Mouse (Mus musculus): ENCODE data around the gene 3110040M04Rik. TPM values are rescaled to one million over a fixed set of nuclear protein-coding genes. Genes with fewer than 3 reads are reported as not detected.
"Not testable (repeated sequence)": the region's sequence is repeated elsewhere in the genome, so short reads cannot be mapped to it uniquely, and the experiment has no call there.

The 3110040M04Rik gene
- polyA plus RNA-seq, 1 experiment from 2014 or later = 0.24 TPM

GRCm38 (mm10) chr1:151198120-151198519 is 5.8 kb upstream of the 3110040M04Rik start, which contains the start of gene Gm47995:
Gene Gm47995, plus strand, starts transcription at chr1:151198448.
- 71% methylated on average over 2 of the region's 4 CpGs for WGBS
- H3K9ac ChIP-seq; H3K27me3 ChIP-seq (replicated peaks); H3K4me1 ChIP-seq (replicated peaks); H3K4me3 ChIP-seq (replicated peaks); H3K4me2 ChIP-seq (replicated peaks); H3K9me3 ChIP-seq; ATAC-seq; H3K36me3 ChIP-seq; H3K27ac ChIP-seq: not testable (repeated sequence)

GRCm38 (mm10) chr1:151200620-151201019 is 3.3 kb upstream of the 3110040M04Rik start:
- not testable (repeated sequence) for H3K9me3 ChIP-seq; H3K36me3 ChIP-seq; H3K27me3 ChIP-seq (replicated peaks); H3K4me3 ChIP-seq (replicated peaks); H3K4me2 ChIP-seq (replicated peaks); H3K27ac ChIP-seq; ATAC-seq; H3K4me1 ChIP-seq (replicated peaks); H3K9ac ChIP-seq

- not testable (repeated sequence) for H3K4me1 ChIP-seq (replicated peaks); H3K4me2 ChIP-seq (replicated peaks); H3K27ac ChIP-seq; H3K9ac ChIP-seq; ATAC-seq; H3K4me3 ChIP-seq (replicated peaks); H3K9me3 ChIP-seq; H3K36me3 ChIP-seq; H3K27me3 ChIP-seq (replicated peaks)
- 76% methylated on average over 4 of the region's 5 CpGs for WGBS
Observed at GRCm38 (mm10) chr1:151202771-151203170, 1.1 kb upstream of the 3110040M04Rik start.

GRCm38 (mm10) chr1:151208493-151208892 is 4.6 kb downstream of the 3110040M04Rik start:
- H3K9ac ChIP-seq; H3K4me1 ChIP-seq (replicated peaks); H3K4me2 ChIP-seq (replicated peaks); H3K36me3 ChIP-seq; H3K4me3 ChIP-seq (replicated peaks); H3K27me3 ChIP-seq (replicated peaks); H3K9me3 ChIP-seq; H3K27ac ChIP-seq: not testable (repeated sequence)
- ATAC-seq = 0 out of 2 replicates have a peak, but pooled peaks have one; percentile 41
- 73% methylated on average over 4 of the region's 5 CpGs for WGBS

- H3K4me3 ChIP-seq (replicated peaks); H3K36me3 ChIP-seq; H3K4me2 ChIP-seq (replicated peaks); H3K27ac ChIP-seq; H3K27me3 ChIP-seq (replicated peaks); H3K9ac ChIP-seq; H3K4me1 ChIP-seq (replicated peaks); ATAC-seq; H3K9me3 ChIP-seq: not testable (repeated sequence)
Observed at GRCm38 (mm10) chr1:151208944-151209343, 5.0 kb downstream of the 3110040M04Rik start.

- not testable (repeated sequence) for H3K9ac ChIP-seq; H3K27me3 ChIP-seq (replicated peaks); H3K9me3 ChIP-seq; H3K27ac ChIP-seq; ATAC-seq; H3K4me1 ChIP-seq (replicated peaks); H3K4me3 ChIP-seq (replicated peaks); H3K4me2 ChIP-seq (replicated peaks); H3K36me3 ChIP-seq
- WGBS = 75% methylated on average over 5 of the region's 8 CpGs
Observed at GRCm38 (mm10) chr1:151209824-151210355, 6.0 kb downstream of the 3110040M04Rik start, which contains the start of gene Gm47996. Gene Gm47996, plus strand, starts transcription at chr1:151210131.

- H3K27me3 ChIP-seq (replicated peaks); ATAC-seq; H3K9me3 ChIP-seq; H3K36me3 ChIP-seq; H3K4me1 ChIP-seq (replicated peaks); H3K9ac ChIP-seq; H3K27ac ChIP-seq; H3K4me3 ChIP-seq (replicated peaks); H3K4me2 ChIP-seq (replicated peaks): not testable (repeated sequence)
- 83% methylated on average over 5 of the region's 5 CpGs for WGBS
Observed at GRCm38 (mm10) chr1:151211666-151212065, 7.7 kb downstream of the 3110040M04Rik start.

GRCm38 (mm10) chr1:151214862-151215261 is 10.9 kb downstream of the 3110040M04Rik start:
- H3K4me2 ChIP-seq (replicated peaks) = no peak overlapping the region
- WGBS = 76% methylated on average over 2 of the region's 2 CpGs
- no peaks in the 10 kb centered on the region for H3K27me3 ChIP-seq (replicated peaks)
- H3K36me3 ChIP-seq = no peaks in the 10 kb centered on the region
- H3K9ac ChIP-seq = no peak overlapping the region
- no peak for ATAC-seq
- H3K9me3 ChIP-seq = no peaks in the 10 kb centered on the region
- H3K27ac ChIP-seq = no peak overlapping the region
- no peak overlapping the region for H3K4me3 ChIP-seq (replicated peaks)
- 0 out of 2 replicates have a peak, but pooled peaks cover 4% of the 10 kb centered on the region for H3K4me1 ChIP-seq (replicated peaks)

GRCm38 (mm10) chr1:151215985-151216384 is 12.1 kb downstream of the 3110040M04Rik start:
- no peak overlapping the region for H3K4me2 ChIP-seq (replicated peaks)
- H3K4me1 ChIP-seq (replicated peaks) = 0 out of 2 replicates have a peak, but pooled peaks cover 4% of the 10 kb centered on the region
- peak overlapping the region; percentile 17; the same call in 1 of the 2 replicates for H3K27ac ChIP-seq
- 41% methylated on average over 1 of the region's 1 CpGs for WGBS
- no peaks in the 10 kb centered on the region for H3K9me3 ChIP-seq
- no peaks in the 10 kb centered on the region for H3K27me3 ChIP-seq (replicated peaks)
- peak; percentile 89 for ATAC-seq
- H3K9ac ChIP-seq = no peak overlapping the region
- no peak overlapping the region for H3K4me3 ChIP-seq (replicated peaks)
- H3K36me3 ChIP-seq = no peaks in the 10 kb centered on the region

GRCm38 (mm10) chr1:151216417-151216816 is 12.5 kb downstream of the 3110040M04Rik start:
- WGBS = 58% methylated on average over 3 of the region's 3 CpGs
- Histone ChIP-seq H3K9ac (no peak overlapping the region), H3K27ac (peak overlapping the region; percentile 17; the same call in 1 of the 2 replicates), H3K9me3 (no peaks in the 10 kb centered on the region), H3K4me3 (replicated peaks) (no peak overlapping the region), H3K4me2 (replicated peaks) (no peak overlapping the region), H3K4me1 (replicated peaks) (0 out of 2 replicates have a peak, but pooled peaks cover 4% of the 10 kb centered on the region), H3K27me3 (replicated peaks) (no peaks in the 10 kb centered on the region), H3K36me3 (no peaks in the 10 kb centered on the region)
- ATAC-seq = peak; percentile 60; the same call in 1 of the 2 replicates

- no peaks in the 10 kb centered on the region for H3K27me3 ChIP-seq (replicated peaks)
- no peak overlapping the region for H3K4me2 ChIP-seq (replicated peaks)
- no peak overlapping the region for H3K27ac ChIP-seq
- ATAC-seq = no peak
- no peaks in the 10 kb centered on the region for H3K36me3 ChIP-seq
- 91% methylated on average over 5 of the region's 5 CpGs for WGBS
- H3K9me3 ChIP-seq = no peaks in the 10 kb centered on the region
- H3K4me3 ChIP-seq (replicated peaks) = no peak overlapping the region
- H3K4me1 ChIP-seq (replicated peaks) = 0 out of 2 replicates have a peak, but pooled peaks cover 4% of the 10 kb centered on the region
- H3K9ac ChIP-seq = no peak overlapping the region
Observed at GRCm38 (mm10) chr1:151219045-151219444, 15.1 kb downstream of the 3110040M04Rik start.

GRCm38 (mm10) chr1:151220098-151220497 is 16.2 kb downstream of the 3110040M04Rik start:
- Histone ChIP-seq H3K9me3 (no peaks in the 10 kb centered on the region), H3K27me3 (replicated peaks) (no peaks in the 10 kb centered on the region), H3K4me3 (replicated peaks) (no peak overlapping the region), H3K36me3 (no peaks in the 10 kb centered on the region), H3K9ac (no peak overlapping the region), H3K4me2 (replicated peaks) (no peak overlapping the region), H3K27ac (no peak overlapping the region), H3K4me1 (replicated peaks) (0 out of 2 replicates have a peak, but pooled peaks cover 4% of the 10 kb centered on the region)
- 75% methylated on average over 7 of the region's 7 CpGs for whole genome bisulfite sequencing
- no peak for ATAC-seq

GRCm38 (mm10) chr1:151222561-151223267 is 18.8 kb downstream of the 3110040M04Rik start:
- H3K27me3 ChIP-seq (replicated peaks) = no peaks in the 10 kb centered on the region
- WGBS = 86% methylated on average over 10 of the region's 10 CpGs
- H3K4me1 ChIP-seq (replicated peaks) = no peaks in the 10 kb centered on the region
- ATAC-seq = no peak
- no peak overlapping the region for H3K9ac ChIP-seq
- H3K9me3 ChIP-seq = no peaks in the 10 kb centered on the region
- no peak overlapping the region for H3K4me2 ChIP-seq (replicated peaks)
- H3K36me3 ChIP-seq = no peaks in the 10 kb centered on the region
- no peak overlapping the region for H3K27ac ChIP-seq
- no peak overlapping the region for H3K4me3 ChIP-seq (replicated peaks)

All from intestine, embryonic 15.5 days (tissue).